Mouse (Mus musculus) olfactory bulb, adult 2 months (tissue): ENCODE results near the gene Pus10. TPM values are rescaled to one million over a fixed set of nuclear protein-coding genes. Genes with fewer than 3 reads are reported as not detected.
A peak's percentile ranks its signal among the peaks of the same experiment; 100 is the strongest.

Experiments
- H3K27ac ChIP-seq: fragments of 200-500 bp; 2 replicates; pipeline ENCODE4 v1.5.1; 2012; ENCODE audit warnings: low read depth, low read length; ENCODE audit not compliant: insufficient read depth
- H3K4me1 ChIP-seq: fragments of 200-500 bp; 2 replicates; pipeline ENCODE4 v1.6.1; 2012; ENCODE audit warnings: low read length; ENCODE audit not compliant: control insufficient read depth, insufficient read depth
- H3K4me3 ChIP-seq: fragments of 200-500 bp; 2 replicates; pipeline ENCODE4 v1.5.1; 2012; ENCODE audit warnings: mild to moderate bottlenecking, low read depth, low read length, moderate library complexity; ENCODE audit not compliant: insufficient read depth
- CTCF ChIP-seq: fragments of 200-500 bp; IDR thresholded peaks from 2 replicates; pipeline ENCODE4 v1.5.1; 2012; ENCODE audit warnings: low read depth, mild to moderate bottlenecking, low read length, moderate library complexity; ENCODE audit not compliant: insufficient read depth
- POLR2A ChIP-seq: fragments of 200-500 bp; IDR thresholded peaks from 2 replicates; pipeline ENCODE4 v1.6.1; 2012; ENCODE audit warnings: mild to moderate bottlenecking, low read depth, low read length, moderate library complexity; ENCODE audit not compliant: insufficient read depth
- WGBS: fragments of 180-500 bp; shearing (Covaris S2); methylation state at CpG from one replicate; pipeline ENCODE4 v1.1.7; 2018; 5-methylcytosine and 5-hydroxymethylcytosine counted together
- polyA plus RNA-seq: library from polyadenylated mRNA; stranded (reverse); fragments of >200 nt; gene quantifications from 2 replicates; pipeline ENCODE4 v1.2.4, GENCODE M21; 2012; ENCODE audit warnings: low replicate concordance; ENCODE audit not compliant: missing spikeins, insufficient read depth, insufficient read length

The Pus10 gene
- polyA plus RNA-seq, 1 experiment, result not detected

- WGBS, result 55% methylated on average over 2 of the region's 2 CpGs
- Histone ChIP-seq H3K27ac (no peak overlapping the region), H3K4me1 (0 out of 2 replicates have a peak, but pooled peaks cover under 1% of the 10 kb centered on the region), H3K4me3 (no peak overlapping the region)
- TF ChIP-seq CTCF (no peak), POLR2A (no peak)
These were observed 7.7 kb upstream of the Pus10 start for GRCm38 (mm10) chr11:23657791-23658190.

GRCm38 (mm10) chr11:23664232-23664631 lies 1.2 kb upstream of the Pus10 start:
- Histone ChIP-seq H3K4me1 (0 out of 2 replicates have a peak, but pooled peaks cover 2% of the 10 kb centered on the region), H3K4me3 (no peak overlapping the region), H3K27ac (no peak overlapping the region)
- TF ChIP-seq CTCF (no peak), POLR2A (no peak)

GRCm38 (mm10) chr11:23665798-23666501 lies 476 bp downstream of the Pus10 start, which contains the start of gene Pex13:
TSS of gene Pex13 (minus strand) at chr11:23665959.
- Histone ChIP-seq H3K4me1 (0 out of 2 replicates have a peak, but pooled peaks cover 2% of the 10 kb centered on the region), H3K27ac (peak within 1 kb of the TSS; percentile 93), H3K4me3 (peak within 1 kb of the TSS; percentile 84)
- WGBS, result under 1% methylated on average over 49 of the region's 49 CpGs
- TF ChIP-seq CTCF (no peak), POLR2A (peak; percentile 77)

GRCm38 (mm10) chr11:23666526-23666925 lies 1.1 kb downstream of the Pus10 start:
- Histone ChIP-seq H3K4me3 (peak overlapping the region; percentile 84), H3K27ac (peak overlapping the region; percentile 93; the same call in 1 of the 2 replicates), H3K4me1 (0 out of 2 replicates have a peak, but pooled peaks cover 2% of the 10 kb centered on the region)
- 7% methylated on average over 5 of the region's 5 CpGs for WGBS
- TF ChIP-seq POLR2A (no peak), CTCF (no peak)

- H3K27ac ChIP-seq, result no peak overlapping the region
- no peak overlapping the region for H3K4me3 ChIP-seq
- 0 out of 2 replicates have a peak, but pooled peaks cover 2% of the 10 kb centered on the region for H3K4me1 ChIP-seq
- TF ChIP-seq CTCF, result no peak
- TF ChIP-seq POLR2A, result no peak
- WGBS, result 4% methylated on average over 3 of the region's 3 CpGs
These were observed 1.7 kb downstream of the Pus10 start for GRCm38 (mm10) chr11:23667128-23667527.

GRCm38 (mm10) chr11:23672256-23672749 lies 6.8 kb downstream of the Pus10 start:
- Histone ChIP-seq H3K4me3 (no peak overlapping the region), H3K27ac (no peak overlapping the region), H3K4me1 (no peaks in the 10 kb centered on the region)
- TF ChIP-seq POLR2A, result no peak
- 79% methylated on average over 4 of the region's 4 CpGs for WGBS

GRCm38 (mm10) chr11:23676100-23676499 lies 10.6 kb downstream of the Pus10 start:
- WGBS, result 64% methylated on average over 5 of the region's 5 CpGs
- Histone ChIP-seq H3K4me1 (no peaks in the 10 kb centered on the region), H3K27ac (no peak overlapping the region), H3K4me3 (no peak overlapping the region)
- TF ChIP-seq CTCF (no peak), POLR2A (no peak)

- Histone ChIP-seq H3K4me3 (no peak overlapping the region), H3K27ac (no peak overlapping the region), H3K4me1 (no peaks in the 10 kb centered on the region)
- 54% methylated on average over 3 of the region's 3 CpGs for WGBS
- TF ChIP-seq CTCF (no peak), POLR2A (no peak)
These were observed 13.7 kb downstream of the Pus10 start for GRCm38 (mm10) chr11:23679044-23679642.

- TF ChIP-seq POLR2A, result no peak
- no peak for TF ChIP-seq CTCF
- Histone ChIP-seq H3K4me1 (no peaks in the 10 kb centered on the region), H3K4me3 (no peak overlapping the region), H3K27ac (no peak overlapping the region)
- 89% methylated on average over 6 of the region's 6 CpGs for WGBS
These were observed 15.0 kb downstream of the Pus10 start for GRCm38 (mm10) chr11:23680435-23680950.
